Mouse (Mus musculus) E14TG2a.4 (cell line): ENCODE data around the gene Slc29a3.

ENCODE experiments used
- CTCF ChIP-seq: conservative IDR thresholded peaks from 2 replicates; pipeline ENCODE4 v1.5.1; 2014; ENCODE audit warnings: low read length
- POU5F1 ChIP-seq: IDR thresholded peaks from 2 replicates; pipeline ENCODE4 v1.6.1; 2014; ENCODE audit warnings: low read length, borderline replicate concordance

GRCm38 (mm10) chr10:60670166-60670565 is 82.4 kb downstream of the Slc29a3 start:
- no peak for TF ChIP-seq CTCF
- no peak for TF ChIP-seq POU5F1
